Mouse (Mus musculus): ENCODE measurements at regions not wholly inside any gene's neighbourhood (a gene's known extent, or its start where the extent isn't known, plus 50 kb on each side); places are given as distances from the start of the nearest gene placed in this dataset.

DNA sequence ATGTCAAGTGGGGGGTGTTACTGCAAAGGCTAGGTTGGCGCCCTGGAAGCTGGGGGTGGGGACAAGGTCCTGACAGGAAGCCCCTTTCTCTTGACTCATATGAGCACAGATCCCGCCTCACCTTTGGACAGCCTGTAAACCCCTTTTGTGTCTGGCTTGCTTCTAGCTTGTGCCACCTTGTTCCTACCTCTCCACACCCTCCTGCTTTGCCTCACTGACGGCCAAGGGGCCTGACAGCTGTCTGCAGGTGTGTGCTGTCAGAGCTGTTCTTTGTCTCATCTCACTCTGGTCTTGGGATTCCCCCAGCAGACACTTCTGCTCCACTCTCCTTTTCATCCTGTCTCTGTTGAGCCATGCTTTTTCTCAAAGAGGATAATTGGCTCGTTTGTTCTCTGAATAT is 137.9 kb downstream of the Ipo8 start:
- TF ChIP-seq POLR2A (IDR thresholded peaks at IDR 0.05; ENCODE audit: extremely low read depth, insufficient read depth, low read length) (no peak), CTCF (IDR thresholded peaks at IDR 0.05; ENCODE audit: extremely low read depth, insufficient read depth, low read length) (no peak)

All from cortical plate, adult 2 months (tissue).